Mouse (Mus musculus) intestine, embryonic 15.5 days (tissue): ENCODE data around the gene Sar1b. TPM values are rescaled to one million over a fixed set of nuclear protein-coding genes. Genes with fewer than 3 reads are reported as not detected.
"Not testable (repeated sequence)": the region's sequence is repeated elsewhere in the genome, so short reads cannot be mapped to it uniquely, and the experiment has no call there.

ENCODE experiments used
- ATAC-seq: fragments of 200-750 bp; cut with Nextera tagmentation; 2 replicates; pipeline ENCODE4 v1.8.0; 2017; ENCODE audit warnings: moderate TSS enrichment, moderate library complexity
- H3K27ac ChIP-seq: fragments of 300-500 bp; sonication (generic); 2 replicates; pipeline ENCODE4 v1.5.1; 2015; ENCODE audit warnings: mild to moderate bottlenecking, inconsistent platforms
- H3K27me3 ChIP-seq: fragments of 300-500 bp; sonication (generic); replicated peaks from 2 replicates; pipeline ENCODE4 v1.6.1; 2015; ENCODE audit warnings: inconsistent platforms
- H3K36me3 ChIP-seq: fragments of 300-500 bp; sonication (generic); 2 replicates; pipeline ENCODE4 v1.6.1; 2015; ENCODE audit warnings: inconsistent platforms
- H3K4me1 ChIP-seq: fragments of 300-500 bp; sonication (generic); replicated peaks from 2 replicates; pipeline ENCODE4 v1.6.1; 2015; ENCODE audit warnings: inconsistent platforms
- H3K4me2 ChIP-seq: fragments of 300-500 bp; sonication (generic); replicated peaks from 2 replicates; pipeline ENCODE4 v1.6.1; 2015; ENCODE audit warnings: mild to moderate bottlenecking, inconsistent platforms
- H3K4me3 ChIP-seq: fragments of 300-500 bp; sonication (generic); replicated peaks from 2 replicates; pipeline ENCODE4 v1.5.1; 2015; ENCODE audit warnings: inconsistent platforms
- H3K9ac ChIP-seq: fragments of 300-500 bp; sonication (generic); 2 replicates; pipeline ENCODE4 v1.6.1; 2015; ENCODE audit warnings: inconsistent platforms
- H3K9me3 ChIP-seq: fragments of 300-500 bp; sonication (generic); 2 replicates; pipeline ENCODE4 v1.6.1; 2016; ENCODE audit warnings: inconsistent platforms
- WGBS: fragments of 180-500 bp; shearing (Covaris S2); methylation state at CpG from one replicate; pipeline ENCODE4 v1.1.7; 2015; 5-methylcytosine and 5-hydroxymethylcytosine counted together
- polyA plus RNA-seq: library from polyadenylated mRNA; unstranded; fragments of >200 nt; fragmentation: Nextera tagmentation; extraction: Ambion mirVana; gene quantifications from 2 replicates; pipeline ENCODE4 v1.2.1, GENCODE M21; 2015

Gene Sar1b
- polyA plus RNA-seq, 1 experiment from 2014 or later, result 171 TPM

GRCm38 (mm10) chr11:51758207-51758606 lies 5.3 kb upstream of the Sar1b start:
- not testable (repeated sequence) for H3K9me3 ChIP-seq, H3K27me3 ChIP-seq, H3K27ac ChIP-seq, H3K4me3 ChIP-seq, ATAC-seq, H3K9ac ChIP-seq, H3K4me2 ChIP-seq, H3K4me1 ChIP-seq, H3K36me3 ChIP-seq
- 89% methylated on average over 5 of the region's 5 CpGs for WGBS

- Histone ChIP-seq H3K27me3 (no peaks in the 10 kb centered on the region), H3K4me1 (peaks cover 6% of the 10 kb centered on the region), H3K36me3 (no peaks in the 10 kb centered on the region), H3K9me3 (no peaks in the 10 kb centered on the region), H3K4me2 (no peak overlapping the region), H3K27ac (no peak overlapping the region), H3K4me3 (no peak overlapping the region), H3K9ac (no peak overlapping the region)
- WGBS, result 70% methylated on average over 2 of the region's 2 CpGs
- no peak for ATAC-seq
Measured at GRCm38 (mm10) chr11:51759251-51759650, 4.2 kb upstream of the Sar1b start.

- H3K36me3 ChIP-seq, result no peaks in the 10 kb centered on the region
- H3K4me2 ChIP-seq, result no peak overlapping the region
- H3K9ac ChIP-seq, result no peak overlapping the region
- H3K9me3 ChIP-seq, result no peaks in the 10 kb centered on the region
- WGBS, result 82% methylated on average over 6 of the region's 6 CpGs
- H3K27ac ChIP-seq, result no peak overlapping the region; the same call in 1 of the 2 replicates
- no peak overlapping the region for H3K4me3 ChIP-seq
- no peaks in the 10 kb centered on the region for H3K27me3 ChIP-seq
- peaks cover 7% of the 10 kb centered on the region for H3K4me1 ChIP-seq
- ATAC-seq, result no peak
Measured at GRCm38 (mm10) chr11:51759941-51760657, 3.4 kb upstream of the Sar1b start.

- Histone ChIP-seq H3K9ac (no peak overlapping the region), H3K27me3 (no peaks in the 10 kb centered on the region), H3K9me3 (no peaks in the 10 kb centered on the region), H3K4me1 (peaks cover 7% of the 10 kb centered on the region), H3K27ac (no peak overlapping the region), H3K36me3 (no peaks in the 10 kb centered on the region), H3K4me3 (no peak overlapping the region), H3K4me2 (no peak overlapping the region)
- ATAC-seq, result no peak
- WGBS, result 80% methylated on average over 5 of the region's 5 CpGs
Measured at GRCm38 (mm10) chr11:51761241-51761640, 2.2 kb upstream of the Sar1b start.

GRCm38 (mm10) chr11:51763955-51764354 lies 468 bp downstream of the Sar1b start:
- Histone ChIP-seq H3K36me3 (no peaks in the 10 kb centered on the region), H3K4me1 (peaks cover 10% of the 10 kb centered on the region), H3K4me2 (peak overlapping the region; percentile 77), H3K4me3 (peak overlapping the region; percentile 93), H3K27ac (no peak overlapping the region), H3K9me3 (no peaks in the 10 kb centered on the region), H3K27me3 (no peaks in the 10 kb centered on the region), H3K9ac (peak overlapping the region; percentile 86)
- ATAC-seq, result no peak
- WGBS, result 4% methylated on average over 13 of the region's 13 CpGs

GRCm38 (mm10) chr11:51764816-51765215 lies 1.3 kb downstream of the Sar1b start:
- Histone ChIP-seq H3K4me3 (peak overlapping the region; percentile 93; the same call in 1 of the 2 replicates), H3K9ac (no peak overlapping the region), H3K36me3 (no peaks in the 10 kb centered on the region), H3K4me1 (peaks cover 10% of the 10 kb centered on the region), H3K27ac (no peak overlapping the region), H3K27me3 (no peaks in the 10 kb centered on the region), H3K4me2 (peak overlapping the region; percentile 77), H3K9me3 (no peaks in the 10 kb centered on the region)
- ATAC-seq, result no peak
- 82% methylated on average over 4 of the region's 4 CpGs for WGBS

- Histone ChIP-seq H3K36me3 (no peaks in the 10 kb centered on the region), H3K4me2 (peak overlapping the region; percentile 24; the same call in 1 of the 2 replicates), H3K9me3 (no peaks in the 10 kb centered on the region), H3K4me1 (peaks cover 10% of the 10 kb centered on the region), H3K27ac (peak overlapping the region; percentile 79), H3K27me3 (no peaks in the 10 kb centered on the region), H3K4me3 (no peak overlapping the region), H3K9ac (no peak overlapping the region)
- ATAC-seq, result peak; percentile 85
- 49% methylated on average over 8 of the region's 8 CpGs for WGBS
Measured at GRCm38 (mm10) chr11:51767579-51768220, 4.2 kb downstream of the Sar1b start.

- H3K27ac ChIP-seq, result peak overlapping the region; percentile 82
- no peaks in the 10 kb centered on the region for H3K27me3 ChIP-seq
- no peak overlapping the region for H3K4me3 ChIP-seq
- no peaks in the 10 kb centered on the region for H3K36me3 ChIP-seq
- H3K4me1 ChIP-seq, result peaks cover 10% of the 10 kb centered on the region; the same call in 1 of the 2 replicates
- no peak overlapping the region for H3K9ac ChIP-seq
- ATAC-seq, result peak; percentile 81
- peak overlapping the region; percentile 27; the same call in 1 of the 2 replicates for H3K4me2 ChIP-seq
- no peaks in the 10 kb centered on the region for H3K9me3 ChIP-seq
- 47% methylated on average over 5 of the region's 5 CpGs for WGBS
Measured at GRCm38 (mm10) chr11:51768296-51768695, 4.8 kb downstream of the Sar1b start.

GRCm38 (mm10) chr11:51775507-51775906 lies 12.0 kb downstream of the Sar1b start:
- Histone ChIP-seq H3K27ac (no peak overlapping the region), H3K4me1 (no peaks in the 10 kb centered on the region), H3K4me2 (no peak overlapping the region), H3K4me3 (no peak overlapping the region), H3K9me3 (no peaks in the 10 kb centered on the region), H3K36me3 (peaks cover 9% of the 10 kb centered on the region), H3K9ac (no peak overlapping the region), H3K27me3 (no peaks in the 10 kb centered on the region)
- no peak for ATAC-seq
- WGBS, result 83% methylated on average over 3 of the region's 3 CpGs

- WGBS, result 88% methylated on average over 5 of the region's 5 CpGs
- no peak overlapping the region for H3K4me3 ChIP-seq
Measured at GRCm38 (mm10) chr11:51777478-51777877, 14.0 kb downstream of the Sar1b start.

GRCm38 (mm10) chr11:51780773-51781267 lies 17.3 kb downstream of the Sar1b start:
- Histone ChIP-seq H3K9ac (no peak overlapping the region), H3K36me3 (peaks cover 24% of the 10 kb centered on the region), H3K27ac (no peak overlapping the region), H3K4me2 (no peak overlapping the region), H3K4me3 (no peak overlapping the region), H3K27me3 (no peaks in the 10 kb centered on the region), H3K9me3 (no peaks in the 10 kb centered on the region), H3K4me1 (no peaks in the 10 kb centered on the region)
- ATAC-seq, result no peak
- 88% methylated on average over 9 of the region's 9 CpGs for WGBS

More at GRCm38 (mm10) chr11:51777478-51777877, 14.0 kb downstream of the Sar1b start:
- no peaks in the 10 kb centered on the region for H3K27me3 ChIP-seq
- H3K4me1 ChIP-seq, result no peaks in the 10 kb centered on the region
- no peak overlapping the region for H3K9ac ChIP-seq
- no peak overlapping the region for H3K4me2 ChIP-seq
- no peaks in the 10 kb centered on the region for H3K9me3 ChIP-seq
- no peak for ATAC-seq
- no peak overlapping the region for H3K27ac ChIP-seq
- H3K36me3 ChIP-seq, result peaks cover 20% of the 10 kb centered on the region

- H3K4me3 ChIP-seq, result no peak overlapping the region
- ATAC-seq, result no peak
Measured at GRCm38 (mm10) chr11:51782721-51783120, 19.2 kb downstream of the Sar1b start.

More at GRCm38 (mm10) chr11:51782721-51783120, 19.2 kb downstream of the Sar1b start:
- Histone ChIP-seq H3K9ac (no peak overlapping the region), H3K4me2 (no peak overlapping the region), H3K36me3 (peaks cover 30% of the 10 kb centered on the region), H3K4me1 (no peaks in the 10 kb centered on the region), H3K27ac (no peak overlapping the region), H3K27me3 (no peaks in the 10 kb centered on the region), H3K9me3 (no peaks in the 10 kb centered on the region)
- 87% methylated on average over 6 of the region's 6 CpGs for WGBS
